Mouse (Mus musculus) forebrain, embryonic 11.5 days (tissue): Measurements from ENCODE around the gene Ube2q2. TPM values are rescaled to one million over a fixed set of nuclear protein-coding genes. Genes with fewer than 3 reads are reported as not detected.
A peak's percentile ranks its signal among the peaks of the same experiment; 100 is the strongest.
"Not testable (repeated sequence)": the region's sequence is repeated elsewhere in the genome, so short reads cannot be mapped to it uniquely, and the experiment has no call there.

Experiments used
- ATAC-seq: fragments of 200-750 bp; cut with Nextera tagmentation; replicated peaks from 2 replicates; pipeline ENCODE4 v1.8.0; 2017; ENCODE audit warnings: moderate TSS enrichment; ENCODE audit not compliant: low FRiP score
- DNase-seq: peaks from one replicate; pipeline ENCODE4 v3.0.0-alpha.2; 2017; ENCODE audit warnings: low spot score
- H3K27ac ChIP-seq: fragments of 300-500 bp; sonication (generic); 2 replicates; pipeline ENCODE4 v1.5.1; 2014; ENCODE audit warnings: low read depth, low read length
- H3K27me3 ChIP-seq: fragments of 300-500 bp; sonication (generic); 2 replicates; pipeline ENCODE4 v1.6.1; 2014; ENCODE audit warnings: mild to moderate bottlenecking, low read length, mixed read lengths; ENCODE audit not compliant: control insufficient read depth, insufficient read depth
- H3K36me3 ChIP-seq: fragments of 300-500 bp; sonication (generic); 2 replicates; pipeline ENCODE4 v1.6.1; 2014; ENCODE audit warnings: mild to moderate bottlenecking, low read length, moderate library complexity, mixed read lengths; ENCODE audit not compliant: control insufficient read depth, insufficient read depth
- H3K4me1 ChIP-seq: fragments of 300-500 bp; sonication (generic); replicated peaks from 2 replicates; pipeline ENCODE4 v1.6.1; 2014; ENCODE audit warnings: low read length, mixed read lengths; ENCODE audit not compliant: control insufficient read depth, insufficient read depth
- H3K4me2 ChIP-seq: fragments of 300-500 bp; sonication (generic); 2 replicates; pipeline ENCODE4 v1.6.1; 2014; ENCODE audit warnings: low read depth, mild to moderate bottlenecking, low read length, moderate library complexity, mixed read lengths; ENCODE audit not compliant: severe bottlenecking
- H3K4me3 ChIP-seq: fragments of 300-500 bp; sonication (generic); 2 replicates; pipeline ENCODE4 v1.5.1; 2014; ENCODE audit warnings: low read depth, low read length
- H3K9ac ChIP-seq: fragments of 300-500 bp; sonication (generic); 2 replicates; pipeline ENCODE4 v1.6.1; 2014; ENCODE audit warnings: low read length
- H3K9me3 ChIP-seq: fragments of 300-500 bp; sonication (generic); 2 replicates; pipeline ENCODE4 v1.6.1; 2016; ENCODE audit warnings: low read length, mixed read lengths; ENCODE audit not compliant: control insufficient read depth
- WGBS: fragments of 180-500 bp; shearing (Covaris S2); extraction: QIAGEN DNeasy Blood & Tissue Kit; methylation state at CpG from one replicate; pipeline ENCODE4 v1.1.7; 2014; 5-methylcytosine and 5-hydroxymethylcytosine counted together
- polyA plus RNA-seq: library from polyadenylated mRNA; unstranded; fragments of >200 nt; fragmentation: Nextera tagmentation; extraction: Ambion mirVana; gene quantifications from 2 replicates; pipeline ENCODE4 v1.2.1, GENCODE M21; 2014

Gene Ube2q2
- polyA plus RNA-seq, 1 experiment from 2014 or later: 49.4 TPM

DNA sequence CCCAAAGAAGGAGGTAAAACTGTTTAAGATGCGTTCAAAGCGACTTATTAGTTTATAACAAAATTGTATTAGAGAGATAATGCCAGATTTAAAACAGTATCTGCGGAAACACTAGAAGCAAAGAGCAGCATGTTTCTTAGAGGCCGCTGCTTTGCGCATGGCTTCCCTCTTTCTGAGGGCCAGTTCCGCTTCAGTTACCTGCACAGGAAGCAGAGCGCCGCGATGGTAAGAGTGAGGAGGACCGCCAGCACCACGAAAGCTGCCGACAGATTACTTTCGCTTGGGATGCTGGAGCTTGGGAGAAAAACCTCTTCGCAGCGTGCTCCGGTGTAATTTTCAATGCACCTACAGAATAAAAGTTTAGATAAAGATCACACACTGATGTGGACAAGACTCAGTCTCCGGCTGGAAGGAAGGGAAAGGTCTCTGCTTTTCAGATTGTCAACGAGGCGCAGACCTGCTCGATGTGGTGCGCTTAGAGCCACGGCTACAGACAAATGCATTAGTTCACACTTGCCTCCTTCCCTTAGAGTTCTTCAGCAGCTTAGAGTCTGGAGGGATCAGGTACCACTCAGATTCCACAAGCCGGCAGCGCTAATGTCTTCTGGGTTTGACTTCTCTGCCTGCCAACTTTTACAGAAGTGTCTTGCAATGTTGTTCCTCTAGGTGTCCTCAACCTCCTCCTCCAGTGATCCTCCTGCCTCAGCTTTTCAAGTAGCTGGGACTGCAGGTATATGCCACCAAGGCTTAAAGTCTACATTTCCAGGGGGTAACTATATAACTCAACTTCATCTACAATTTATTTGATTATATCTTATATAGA is 93.4 kb downstream of the Ube2q2 start:
- H3K4me2 ChIP-seq: peak overlapping the region; percentile 43
- 42% methylated on average over 24 of the region's 24 CpGs for WGBS
- no peaks in the 10 kb centered on the region for H3K9me3 ChIP-seq
- no peak overlapping the region for H3K27ac ChIP-seq
- no peak overlapping the region for H3K9ac ChIP-seq
- peak overlapping the region; percentile 12; the same call in 1 of the 2 replicates for H3K4me3 ChIP-seq
- DNase-seq (peak; percentile 55), ATAC-seq (no peak)
- no peaks in the 10 kb centered on the region for H3K4me1 ChIP-seq
- H3K27me3 ChIP-seq: no peaks in the 10 kb centered on the region
- H3K36me3 ChIP-seq: no peaks in the 10 kb centered on the region

DNA sequence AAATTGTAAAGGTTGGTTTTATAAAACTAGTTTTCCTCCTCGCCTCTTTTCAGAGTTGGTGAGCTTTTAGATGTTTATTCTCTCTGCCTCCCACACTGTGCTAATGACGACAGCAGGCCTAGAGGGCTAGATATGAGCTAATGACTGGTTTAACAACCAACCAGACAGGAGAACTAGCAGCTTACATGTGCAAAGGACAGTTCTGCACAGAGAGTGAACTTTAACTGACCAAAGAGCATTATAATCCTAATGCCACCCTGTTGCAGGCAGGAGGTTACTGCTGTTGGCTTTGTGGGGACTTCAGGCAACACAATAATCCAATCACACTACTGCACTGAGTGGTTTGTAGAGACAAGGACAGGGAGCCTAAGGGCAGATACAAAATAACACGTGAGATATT is 94.6 kb downstream of the Ube2q2 start:
- ATAC-seq: no peak

DNA sequence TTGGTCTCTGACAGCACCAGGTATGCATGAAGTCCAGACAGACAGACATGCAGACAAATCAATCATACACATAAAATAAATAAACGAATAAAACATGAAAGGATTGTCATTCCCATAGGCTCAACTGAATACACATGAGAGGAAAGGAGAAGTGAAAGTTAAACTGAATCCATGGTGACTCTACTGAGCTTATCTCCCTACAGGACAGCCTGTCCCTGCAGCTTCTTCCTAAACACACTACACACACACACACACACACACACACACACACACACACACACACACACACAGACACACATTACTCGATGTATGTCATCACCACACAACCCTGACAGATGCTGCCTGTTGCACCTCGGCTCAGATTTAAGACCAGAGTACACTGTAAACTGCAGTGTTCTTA is 95.4 kb downstream of the Ube2q2 start:
- H3K27me3 ChIP-seq: no peaks in the 10 kb centered on the region
- H3K27ac ChIP-seq: no peak overlapping the region
- no peak for DNase-seq
- WGBS: 89% methylated on average over 3 of the region's 3 CpGs
- H3K4me3 ChIP-seq: no peak overlapping the region
- ATAC-seq: no peak
- no peaks in the 10 kb centered on the region for H3K36me3 ChIP-seq
- no peaks in the 10 kb centered on the region for H3K9me3 ChIP-seq
- H3K9ac ChIP-seq: no peak overlapping the region
- no peak overlapping the region for H3K4me2 ChIP-seq
- H3K4me1 ChIP-seq: no peaks in the 10 kb centered on the region

More for the DNA sequence above, 94.6 kb downstream of the Ube2q2 start:
- Histone ChIP-seq H3K36me3 (no peaks in the 10 kb centered on the region), H3K27me3 (no peaks in the 10 kb centered on the region), H3K9me3 (no peaks in the 10 kb centered on the region), H3K27ac (no peak overlapping the region), H3K4me1 (no peaks in the 10 kb centered on the region), H3K4me2 (no peak overlapping the region), H3K4me3 (no peak overlapping the region), H3K9ac (no peak overlapping the region)
- WGBS: 82% methylated on average over 3 of the region's 3 CpGs
- no peak for DNase-seq

DNA sequence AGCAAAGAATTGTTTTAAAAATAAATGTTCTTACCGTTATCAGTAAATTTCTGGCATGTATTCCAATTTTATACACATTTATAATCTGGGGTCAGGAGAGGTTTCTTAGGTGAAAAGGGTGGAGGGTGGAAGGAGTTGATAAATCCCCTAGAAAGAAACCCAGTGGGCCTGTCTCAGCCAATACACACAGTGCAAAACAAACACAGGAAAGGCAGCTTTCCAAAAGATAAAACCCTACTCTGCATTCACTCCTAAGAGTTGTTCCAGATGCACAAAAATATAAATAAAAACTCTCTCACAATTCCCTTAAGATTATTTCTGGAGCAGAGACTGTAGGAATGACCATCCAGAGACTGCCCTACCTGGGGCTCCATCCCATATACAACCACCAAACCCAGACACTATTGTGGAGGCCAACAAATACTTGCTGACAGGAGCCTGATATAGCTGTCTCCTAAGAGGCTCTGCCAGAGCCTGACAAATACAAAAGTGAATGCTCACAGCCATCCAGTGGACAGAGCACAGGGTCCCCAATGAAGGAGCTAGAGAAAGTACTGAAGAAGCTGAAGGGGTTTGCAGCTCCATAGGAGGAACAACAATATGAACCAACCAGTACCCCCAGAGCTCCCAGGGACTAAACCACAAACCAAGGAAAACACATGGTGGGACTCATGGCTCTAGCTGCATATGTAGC is 96.5 kb downstream of the Ube2q2 start:
- 93% methylated on average over 1 of the region's 1 CpGs for whole genome bisulfite sequencing
- not testable (repeated sequence) for H3K4me3 ChIP-seq

DNA sequence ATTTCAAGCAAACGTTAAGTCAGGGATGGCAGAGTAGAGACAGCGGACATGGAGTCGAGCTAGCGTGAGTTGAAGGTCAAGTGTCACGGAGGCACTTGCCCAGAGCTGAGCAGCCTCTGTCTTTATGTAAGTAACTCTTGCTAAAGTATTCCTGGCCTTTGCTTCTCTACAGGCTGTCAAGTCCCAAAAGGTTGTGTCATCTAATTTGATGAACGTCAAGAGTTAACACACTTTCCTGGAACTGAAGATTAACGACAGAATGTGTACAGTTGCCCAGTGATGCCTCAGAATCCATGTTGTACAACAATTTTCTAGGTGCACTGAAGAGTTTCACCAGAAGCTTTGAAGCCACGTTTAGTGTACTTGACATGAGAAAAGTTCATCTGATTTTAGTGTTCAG is 97.8 kb downstream of the Ube2q2 start:
- Histone ChIP-seq H3K9ac (no peak overlapping the region), H3K4me2 (no peak overlapping the region), H3K27ac (no peak overlapping the region), H3K4me1 (no peaks in the 10 kb centered on the region), H3K9me3 (no peaks in the 10 kb centered on the region), H3K36me3 (no peaks in the 10 kb centered on the region), H3K27me3 (no peaks in the 10 kb centered on the region), H3K4me3 (no peak overlapping the region)
- DNase-seq (no peak), ATAC-seq (no peak)
- WGBS: 84% methylated on average over 8 of the region's 8 CpGs

More for the DNA sequence above, 96.5 kb downstream of the Ube2q2 start:
- H3K27me3 ChIP-seq, H3K4me1 ChIP-seq, DNase-seq, ATAC-seq, H3K27ac ChIP-seq, H3K4me2 ChIP-seq, H3K36me3 ChIP-seq, H3K9ac ChIP-seq, H3K9me3 ChIP-seq: not testable (repeated sequence)

DNA sequence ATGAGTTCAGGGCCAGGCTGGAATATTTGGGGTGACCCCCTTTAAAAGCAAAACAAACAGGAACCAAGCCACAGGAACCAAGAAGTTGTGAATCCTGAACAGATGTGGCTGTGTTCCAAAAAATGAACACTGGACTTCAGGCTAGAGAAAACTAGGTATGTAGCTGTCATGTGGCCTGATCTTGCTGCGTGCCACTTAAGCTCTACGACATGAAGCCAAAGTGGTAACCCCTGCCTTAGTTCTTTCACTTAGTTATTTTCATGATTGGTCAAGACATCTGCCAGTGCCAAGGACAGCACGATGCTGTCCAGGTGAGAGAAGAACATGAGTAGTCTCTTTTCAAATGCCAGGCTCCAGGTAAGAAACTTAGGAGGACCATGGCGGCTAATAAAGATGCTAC is 98.3 kb downstream of the Ube2q2 start:
- no peak overlapping the region for H3K4me2 ChIP-seq
- H3K4me1 ChIP-seq: no peaks in the 10 kb centered on the region
- no peaks in the 10 kb centered on the region for H3K36me3 ChIP-seq
- H3K27ac ChIP-seq: no peak overlapping the region
- WGBS: 94% methylated on average over 4 of the region's 4 CpGs
- no peak overlapping the region for H3K9ac ChIP-seq
- no peaks in the 10 kb centered on the region for H3K9me3 ChIP-seq
- ATAC-seq: no peak
- no peak for DNase-seq
- no peaks in the 10 kb centered on the region for H3K27me3 ChIP-seq
- no peak overlapping the region for H3K4me3 ChIP-seq

DNA sequence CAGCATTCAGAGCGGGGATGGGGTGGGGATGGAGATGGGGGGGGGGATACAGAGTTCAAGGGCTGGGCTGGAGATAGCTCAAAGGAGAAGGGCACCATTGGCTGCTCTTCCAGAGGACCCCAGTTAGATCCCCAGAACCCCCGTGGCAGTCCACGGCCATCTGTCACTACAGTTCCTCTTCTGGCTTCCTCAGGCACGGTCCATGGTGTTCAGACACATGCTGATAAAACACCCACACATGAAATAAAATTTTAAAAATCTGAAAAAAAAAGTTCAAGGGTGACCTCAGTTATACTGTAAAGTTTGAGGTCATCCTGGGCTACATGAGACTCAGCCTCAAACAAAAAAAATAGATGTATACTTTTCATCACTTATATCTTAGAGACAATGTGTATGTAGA is 99.8 kb downstream of the Ube2q2 start:
- H3K36me3 ChIP-seq: no peaks in the 10 kb centered on the region
- H3K27ac ChIP-seq: no peak overlapping the region
- H3K9me3 ChIP-seq: no peaks in the 10 kb centered on the region
- no peaks in the 10 kb centered on the region for H3K4me1 ChIP-seq
- ATAC-seq (no peak), DNase-seq (no peak)
- no peaks in the 10 kb centered on the region for H3K27me3 ChIP-seq
- no peak overlapping the region for H3K9ac ChIP-seq
- no peak overlapping the region for H3K4me2 ChIP-seq
- H3K4me3 ChIP-seq: no peak overlapping the region
- WGBS: 86% methylated on average over 4 of the region's 4 CpGs

DNA sequence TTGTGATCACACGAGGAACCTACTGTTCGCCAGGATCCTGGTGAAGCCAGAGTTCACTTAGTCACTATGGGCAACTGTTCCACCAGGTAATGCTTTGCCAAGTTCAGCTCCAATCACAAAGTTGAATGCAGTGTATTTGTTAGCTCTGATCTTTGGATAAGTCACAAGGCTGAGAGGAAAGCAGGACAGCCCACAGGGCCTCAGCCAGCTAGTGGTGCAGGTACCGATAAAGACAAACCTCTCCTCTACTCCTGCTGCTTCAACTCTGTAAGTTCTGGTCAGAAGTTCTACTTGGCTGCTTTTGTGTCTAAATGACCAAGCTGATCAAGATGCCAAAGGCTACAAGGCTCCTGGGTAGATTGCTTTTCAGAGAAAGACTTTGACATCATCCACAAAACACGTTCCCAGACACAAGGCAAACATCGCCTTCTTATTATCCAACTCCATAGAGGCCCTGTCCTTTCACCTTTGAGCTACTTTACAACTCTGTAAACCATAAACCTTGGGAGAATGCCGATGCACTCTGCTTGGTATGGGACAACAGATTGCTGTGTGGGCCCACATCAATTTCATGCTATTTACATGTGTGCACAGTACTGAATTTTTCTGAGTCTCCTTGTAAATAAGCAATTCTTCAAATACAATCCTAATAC is 102.1 kb downstream of the Ube2q2 start:
- Histone ChIP-seq H3K27me3 (no peaks in the 10 kb centered on the region), H3K27ac (no peak overlapping the region), H3K9me3 (no peaks in the 10 kb centered on the region), H3K9ac (no peak overlapping the region), H3K36me3 (no peaks in the 10 kb centered on the region), H3K4me3 (no peak overlapping the region), H3K4me1 (no peaks in the 10 kb centered on the region), H3K4me2 (no peak overlapping the region)
- DNase-seq (no peak), ATAC-seq (no peak)
- WGBS: 92% methylated on average over 6 of the region's 6 CpGs
